Mouse (Mus musculus): Measurements from ENCODE around the gene Aass. TPM values are rescaled to one million over a fixed set of nuclear protein-coding genes. Genes with fewer than 3 reads are reported as not detected.
"Not testable (repeated sequence)": the region's sequence is repeated elsewhere in the genome, so short reads cannot be mapped to it uniquely, and the experiment has no call there.

The Aass gene
- polyA plus RNA-seq, 1 experiment: 3.8 TPM

- Histone ChIP-seq H3K4me1 (ENCODE audit: control insufficient read depth, insufficient read depth, low read length) (no peaks in the 10 kb centered on the region), H3K27ac (ENCODE audit: insufficient read depth, low read length) (no peak overlapping the region), H3K4me3 (ENCODE audit: insufficient read depth, low read length) (no peak overlapping the region)
- TF ChIP-seq CTCF (IDR thresholded peaks at IDR 0.05; ENCODE audit: extremely low read depth, insufficient read depth, low read length) (no peak), POLR2A (IDR thresholded peaks at IDR 0.05; ENCODE audit: extremely low read depth, insufficient read depth, low read length) (no peak)
Measured at GRCm38 (mm10) chr6:23125831-23126230, 7.0 kb downstream of the Aass start.

- Histone ChIP-seq H3K27ac (ENCODE audit: insufficient read depth, low read length) (no peak overlapping the region), H3K4me3 (ENCODE audit: insufficient read depth, low read length) (no peak overlapping the region), H3K4me1 (ENCODE audit: control insufficient read depth, insufficient read depth, low read length) (no peaks in the 10 kb centered on the region)
- no peak for TF ChIP-seq POLR2A (IDR thresholded peaks at IDR 0.05; ENCODE audit: extremely low read depth, insufficient read depth, low read length)
- no peak for TF ChIP-seq CTCF (IDR thresholded peaks at IDR 0.05; ENCODE audit: extremely low read depth, insufficient read depth, low read length)
Measured at GRCm38 (mm10) chr6:23124823-23125222, 8.0 kb downstream of the Aass start.

GRCm38 (mm10) chr6:23122934-23123333 lies 9.9 kb downstream of the Aass start:
- Histone ChIP-seq H3K27ac (ENCODE audit: insufficient read depth, low read length) (no peak overlapping the region), H3K4me3 (ENCODE audit: insufficient read depth, low read length) (no peak overlapping the region), H3K4me1 (ENCODE audit: control insufficient read depth, insufficient read depth, low read length) (no peaks in the 10 kb centered on the region)
- no peak for TF ChIP-seq CTCF (IDR thresholded peaks at IDR 0.05; ENCODE audit: extremely low read depth, insufficient read depth, low read length)
- TF ChIP-seq POLR2A (IDR thresholded peaks at IDR 0.05; ENCODE audit: extremely low read depth, insufficient read depth, low read length): no peak

- TF ChIP-seq CTCF (IDR thresholded peaks at IDR 0.05; ENCODE audit: extremely low read depth, insufficient read depth, low read length) (no peak), POLR2A (IDR thresholded peaks at IDR 0.05; ENCODE audit: extremely low read depth, insufficient read depth, low read length) (no peak)
- H3K27ac ChIP-seq (ENCODE audit: insufficient read depth, low read length): no peak overlapping the region
- H3K4me1 ChIP-seq (ENCODE audit: control insufficient read depth, insufficient read depth, low read length): no peaks in the 10 kb centered on the region
- no peak overlapping the region for H3K4me3 ChIP-seq (ENCODE audit: insufficient read depth, low read length)
Measured at GRCm38 (mm10) chr6:23114781-23115180, 18.0 kb downstream of the Aass start.

- H3K27ac ChIP-seq (ENCODE audit: insufficient read depth, low read length): no peak overlapping the region
- TF ChIP-seq POLR2A (IDR thresholded peaks at IDR 0.05; ENCODE audit: extremely low read depth, insufficient read depth, low read length) (no peak), CTCF (IDR thresholded peaks at IDR 0.05; ENCODE audit: extremely low read depth, insufficient read depth, low read length) (no peak)
- no peaks in the 10 kb centered on the region for H3K4me1 ChIP-seq (ENCODE audit: control insufficient read depth, insufficient read depth, low read length)
- H3K4me3 ChIP-seq (ENCODE audit: insufficient read depth, low read length): no peak overlapping the region
Measured at GRCm38 (mm10) chr6:23107069-23107468, 25.7 kb downstream of the Aass start.

GRCm38 (mm10) chr6:23106373-23106772 lies 26.4 kb downstream of the Aass start:
- TF ChIP-seq CTCF (IDR thresholded peaks at IDR 0.05; ENCODE audit: extremely low read depth, insufficient read depth, low read length) (no peak), POLR2A (IDR thresholded peaks at IDR 0.05; ENCODE audit: extremely low read depth, insufficient read depth, low read length) (no peak)
- Histone ChIP-seq H3K4me3 (ENCODE audit: insufficient read depth, low read length) (no peak overlapping the region), H3K27ac (ENCODE audit: insufficient read depth, low read length) (no peak overlapping the region), H3K4me1 (ENCODE audit: control insufficient read depth, insufficient read depth, low read length) (no peaks in the 10 kb centered on the region)

- H3K4me1 ChIP-seq (ENCODE audit: control insufficient read depth, insufficient read depth, low read length); H3K27ac ChIP-seq (ENCODE audit: insufficient read depth, low read length); H3K4me3 ChIP-seq (ENCODE audit: insufficient read depth, low read length): not testable (repeated sequence)
Measured at GRCm38 (mm10) chr6:23090346-23091055, 42.3 kb downstream of the Aass start.

GRCm38 (mm10) chr6:23089292-23089691 lies 43.5 kb downstream of the Aass start:
- H3K4me1 ChIP-seq (ENCODE audit: control insufficient read depth, insufficient read depth, low read length): not testable (repeated sequence)

GRCm38 (mm10) chr6:23084587-23085421 lies 48.0 kb downstream of the Aass start:
- Histone ChIP-seq H3K4me3 (ENCODE audit: insufficient read depth, low read length) (no peak overlapping the region), H3K27ac (ENCODE audit: insufficient read depth, low read length) (no peak overlapping the region), H3K4me1 (ENCODE audit: control insufficient read depth, insufficient read depth, low read length) (no peaks in the 10 kb centered on the region)
- no peak for TF ChIP-seq POLR2A (IDR thresholded peaks at IDR 0.05; ENCODE audit: extremely low read depth, insufficient read depth, low read length)
- TF ChIP-seq CTCF (IDR thresholded peaks at IDR 0.05; ENCODE audit: extremely low read depth, insufficient read depth, low read length): no peak

More at GRCm38 (mm10) chr6:23089292-23089691, 43.5 kb downstream of the Aass start:
- not testable (repeated sequence) for H3K27ac ChIP-seq (ENCODE audit: insufficient read depth, low read length); H3K4me3 ChIP-seq (ENCODE audit: insufficient read depth, low read length)

Measured in cortical plate, adult 2 months (tissue).